Mouse (Mus musculus) right cerebral cortex, postnatal 36 days (tissue): ENCODE measurements around the gene Pip4k2a.

Experiments used
- DNase-seq, 2 experiments: peaks; one replicate each; pipeline ENCODE4 v3.0.0; 2022; ENCODE audit warnings: low spot score in 2 of 2, mixed read lengths in 1 of 2

The Pip4k2a gene

DNA sequence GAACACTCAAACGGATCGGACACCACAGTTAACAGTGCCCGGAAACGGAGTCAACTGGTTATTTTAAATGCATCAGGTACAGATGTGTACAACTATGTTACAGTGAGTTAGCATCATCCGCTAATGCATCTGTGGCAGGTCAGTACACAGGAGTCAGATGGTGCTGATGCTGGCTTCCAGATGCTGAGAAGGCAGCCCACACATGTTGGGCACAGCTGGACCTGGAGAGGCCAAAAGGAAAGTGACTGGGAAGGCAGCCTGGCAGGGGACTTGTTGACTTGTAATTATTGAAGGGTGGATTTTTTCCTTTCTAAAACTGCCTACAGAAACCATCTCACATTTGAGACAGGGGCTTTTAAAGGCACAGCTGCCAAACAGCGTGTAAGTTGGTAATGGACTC is 155.4 kb downstream of the Pip4k2a start:
- no peak for DNase-seq

DNA sequence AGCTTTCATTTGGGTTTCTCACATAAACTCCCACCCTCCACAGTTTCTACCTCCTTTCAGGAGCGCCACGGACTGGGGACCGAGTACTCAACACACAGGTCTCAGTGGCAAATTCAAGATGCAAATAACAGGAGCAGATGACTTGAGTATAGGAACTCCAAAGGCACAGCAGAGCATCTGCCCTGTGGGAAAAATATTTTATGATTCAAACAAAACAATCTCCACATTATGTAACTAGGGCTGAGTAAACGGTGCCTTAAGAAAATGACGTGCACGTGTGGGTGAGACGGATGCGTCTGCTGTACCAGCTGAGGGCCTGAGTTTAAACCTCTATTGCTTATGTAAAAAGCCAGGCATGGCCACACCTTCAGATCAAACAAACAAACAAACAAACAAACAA is 156.9 kb downstream of the Pip4k2a start:
- peak; percentile 27 to 47 for DNase-seq

DNA sequence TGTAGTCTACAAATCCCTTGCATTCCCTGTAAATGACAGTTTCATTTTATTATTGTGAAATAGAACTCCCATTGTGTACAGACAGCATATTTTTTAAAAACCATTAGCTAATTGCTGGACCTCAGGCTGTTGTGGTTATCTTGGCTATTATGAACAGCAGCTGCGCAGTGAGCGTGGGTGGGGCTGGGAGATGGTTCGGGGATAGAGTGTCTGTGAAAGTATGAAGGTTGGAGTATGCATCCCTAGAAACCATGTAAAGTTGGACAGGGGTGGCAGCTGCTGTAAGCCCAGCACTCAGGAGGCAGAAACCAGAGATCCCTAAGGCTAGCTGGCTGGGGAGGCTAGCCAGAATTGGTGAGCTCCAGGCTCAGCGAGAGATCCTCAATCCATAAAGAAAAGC is 158.4 kb downstream of the Pip4k2a start:
- DNase-seq, result no peak

DNA sequence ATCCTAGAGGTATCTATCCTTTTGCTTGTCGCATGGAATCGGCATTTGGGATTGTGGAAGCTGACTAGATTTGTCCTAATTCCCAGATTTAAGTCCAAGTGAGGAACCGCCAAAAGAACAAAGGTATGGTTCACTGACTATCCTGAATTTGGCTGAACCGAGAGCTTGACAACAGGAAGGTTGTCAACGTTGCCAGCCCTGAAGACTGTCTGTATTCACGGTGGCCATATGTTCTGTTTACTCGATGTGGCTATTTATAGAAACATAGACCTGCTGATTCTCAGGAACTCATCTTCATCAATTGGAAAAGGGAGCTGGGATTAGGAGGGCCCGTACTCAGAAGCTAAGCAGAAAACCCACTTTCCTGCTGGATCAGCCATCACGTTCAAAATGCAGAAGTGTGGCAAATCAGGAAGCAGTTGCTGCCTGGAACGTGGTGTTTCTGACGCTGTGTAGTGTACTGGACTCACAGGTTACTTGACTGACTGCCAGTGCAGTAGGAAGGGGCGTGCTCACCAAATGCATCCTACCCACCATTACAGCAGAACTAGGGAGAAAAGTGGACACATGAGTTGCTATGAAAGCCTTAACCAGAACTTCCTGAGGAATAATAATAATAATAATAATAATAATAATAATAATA is 162.5 kb downstream of the Pip4k2a start:
- DNase-seq, result no peak

DNA sequence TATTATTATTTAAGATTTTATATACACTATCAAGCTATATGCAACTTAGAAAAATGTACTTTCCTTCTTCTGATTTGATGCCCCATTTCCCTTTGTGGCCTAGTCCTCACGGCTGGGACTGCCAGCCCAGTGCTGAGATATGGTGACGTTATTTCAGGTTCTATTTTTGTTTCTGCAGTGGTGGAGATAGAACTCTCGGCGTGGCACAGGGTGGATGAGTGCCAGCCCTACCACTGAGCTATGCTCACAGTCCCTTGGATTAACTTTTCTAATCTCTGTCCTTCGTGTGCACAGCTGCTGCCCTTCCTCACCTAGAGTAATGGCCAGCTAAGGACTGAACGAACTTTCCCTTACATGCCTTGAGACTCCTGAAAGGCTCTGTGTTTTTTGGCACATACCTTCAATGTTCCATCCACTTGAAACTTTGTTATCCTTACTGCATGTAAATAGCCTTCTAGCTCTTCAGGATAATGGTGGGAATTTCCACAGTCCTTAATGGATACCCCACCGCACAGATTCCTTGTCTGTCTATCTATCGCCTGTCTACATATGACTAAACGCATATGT is 164.8 kb downstream of the Pip4k2a start:
- DNase-seq, result no peak

DNA sequence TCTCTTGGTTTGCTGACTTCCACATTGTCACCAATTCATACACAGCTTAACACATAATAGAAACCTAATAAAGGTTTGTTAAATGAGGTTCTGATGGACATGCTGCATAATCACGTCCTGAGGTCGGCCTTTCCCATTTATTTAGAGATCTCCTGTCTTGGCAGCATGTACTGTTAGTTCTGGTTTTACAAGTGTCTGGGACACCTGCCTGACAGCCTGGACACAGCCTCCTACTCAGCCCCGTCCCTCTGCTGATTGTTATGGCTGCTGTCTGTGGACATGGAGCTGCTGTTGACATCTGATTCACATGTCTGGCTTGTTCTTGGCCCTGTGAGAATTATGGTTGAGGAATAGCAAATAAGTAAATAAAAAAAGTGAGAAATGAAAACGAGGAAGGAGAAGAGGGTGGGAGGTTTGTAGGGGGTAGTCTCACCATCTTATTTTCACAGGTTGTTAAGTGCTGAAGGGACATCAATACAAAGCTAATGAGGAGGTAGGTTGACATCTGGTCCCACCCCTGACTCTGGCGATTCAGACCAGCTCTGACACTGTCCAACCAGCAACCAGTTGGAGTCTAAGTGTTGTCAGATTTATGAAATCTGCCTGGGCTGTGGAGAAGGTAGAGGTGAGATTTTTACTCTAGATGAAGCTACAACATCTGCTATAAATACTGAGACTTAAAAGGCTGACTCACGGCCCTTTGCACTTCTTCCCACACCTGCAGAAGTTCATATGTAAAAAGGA is 166.7 kb downstream of the Pip4k2a start:
- no peak for DNase-seq

DNA sequence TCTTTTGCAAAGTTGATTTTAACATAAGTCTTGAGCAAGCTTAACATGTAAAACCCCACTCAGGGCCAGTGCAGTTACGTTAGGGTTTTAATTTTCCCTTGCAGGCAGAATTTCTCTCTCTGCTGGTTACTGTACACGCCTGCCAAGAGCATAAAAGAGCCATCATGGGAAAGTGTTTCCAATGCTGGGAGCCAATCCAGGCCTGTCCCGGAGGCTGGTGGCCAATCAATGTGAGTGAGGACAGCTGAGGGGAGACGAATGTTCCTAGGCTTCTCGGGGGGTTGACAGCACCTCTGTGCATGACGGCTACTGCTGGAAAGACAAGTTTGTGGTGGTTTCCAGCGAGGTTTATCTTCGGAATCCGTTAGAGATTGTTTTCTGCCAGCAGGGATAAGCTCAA is 175.2 kb downstream of the Pip4k2a start:
- no peak for DNase-seq

DNA sequence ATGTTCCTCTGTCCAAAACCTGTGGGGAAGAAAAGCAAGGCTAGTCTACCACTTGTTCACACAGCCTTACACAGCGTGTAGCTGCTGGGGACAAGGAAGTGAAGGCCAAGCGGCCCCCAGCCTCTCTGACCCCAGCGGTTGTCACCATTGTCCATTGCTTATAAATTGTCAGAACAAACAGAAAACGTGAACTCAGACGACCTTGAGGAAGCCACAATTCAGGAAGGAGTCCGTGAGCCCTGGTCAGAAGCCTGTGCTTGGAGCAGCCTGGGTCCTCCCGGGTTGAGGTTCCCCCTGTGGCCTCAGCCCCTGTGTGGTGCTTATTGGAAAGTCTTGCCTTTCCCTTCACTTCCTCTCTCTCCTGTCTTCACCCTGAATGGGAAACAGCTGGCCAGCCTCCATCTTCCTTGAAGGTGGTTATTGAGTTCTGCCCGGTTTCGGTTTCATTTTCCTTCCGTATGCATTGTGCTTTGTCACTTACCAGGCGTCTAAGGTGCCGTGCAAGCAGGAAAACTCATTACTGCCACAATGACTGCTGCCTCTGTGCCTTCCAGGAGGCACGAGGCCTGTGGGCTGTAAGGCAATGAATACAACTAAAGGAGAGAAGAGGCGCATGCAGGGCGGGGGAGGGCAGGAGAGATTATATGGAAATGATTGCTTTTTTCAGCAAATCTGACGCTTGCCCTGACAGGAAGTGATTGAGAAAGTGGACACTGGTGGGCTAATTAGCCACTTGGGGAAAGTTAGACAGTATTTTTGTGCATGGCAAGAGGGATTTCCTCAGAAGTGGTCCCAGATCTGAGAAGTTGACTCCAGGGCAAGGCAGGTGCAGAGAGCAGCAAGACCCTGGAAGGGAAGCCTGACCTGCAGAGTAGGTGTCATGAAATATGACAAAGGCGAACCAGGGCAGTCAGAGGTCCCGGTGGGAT is 176.2 kb downstream of the Pip4k2a start:
- DNase-seq, result no peak

DNA sequence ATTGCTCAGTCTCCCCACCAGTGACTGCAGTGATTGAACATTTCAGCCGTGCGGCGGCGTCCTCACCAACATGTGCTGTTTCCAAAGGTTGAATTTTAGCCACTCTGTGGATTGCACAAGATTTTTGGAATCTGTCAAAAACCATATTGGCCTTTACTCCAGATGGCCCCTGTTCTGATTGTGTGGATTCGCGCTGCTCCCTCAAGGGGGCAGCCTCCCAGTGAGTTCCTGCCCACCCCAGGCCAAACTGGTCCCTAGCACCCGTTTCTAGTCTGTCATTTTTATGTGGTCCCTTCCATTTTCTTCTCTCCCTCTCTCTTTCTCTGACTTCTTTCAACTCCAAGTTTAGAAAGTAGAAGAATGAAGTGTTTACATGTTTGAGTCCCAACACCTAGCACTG is 178.4 kb downstream of the Pip4k2a start:
- DNase-seq, result no peak

DNA sequence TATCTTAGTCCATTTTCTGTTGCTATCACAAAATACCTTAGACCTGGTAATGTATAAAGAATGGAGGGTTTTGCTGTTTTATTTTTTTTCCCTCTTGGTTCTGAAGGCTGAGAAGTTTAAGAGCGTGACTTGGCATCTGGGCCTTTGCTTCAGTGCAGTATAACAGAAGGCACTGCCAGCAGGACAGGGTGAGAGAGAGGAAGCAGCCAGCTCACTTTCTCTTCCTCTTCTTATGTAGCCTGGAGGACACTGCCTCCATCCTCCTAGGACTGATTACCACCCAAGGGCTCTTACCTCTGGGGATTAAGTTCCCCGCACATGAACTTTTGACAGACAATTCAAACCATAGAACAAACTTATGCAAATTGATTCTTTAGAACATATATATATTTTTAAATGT is 181.9 kb downstream of the Pip4k2a start:
- DNase-seq, result no peak

DNA sequence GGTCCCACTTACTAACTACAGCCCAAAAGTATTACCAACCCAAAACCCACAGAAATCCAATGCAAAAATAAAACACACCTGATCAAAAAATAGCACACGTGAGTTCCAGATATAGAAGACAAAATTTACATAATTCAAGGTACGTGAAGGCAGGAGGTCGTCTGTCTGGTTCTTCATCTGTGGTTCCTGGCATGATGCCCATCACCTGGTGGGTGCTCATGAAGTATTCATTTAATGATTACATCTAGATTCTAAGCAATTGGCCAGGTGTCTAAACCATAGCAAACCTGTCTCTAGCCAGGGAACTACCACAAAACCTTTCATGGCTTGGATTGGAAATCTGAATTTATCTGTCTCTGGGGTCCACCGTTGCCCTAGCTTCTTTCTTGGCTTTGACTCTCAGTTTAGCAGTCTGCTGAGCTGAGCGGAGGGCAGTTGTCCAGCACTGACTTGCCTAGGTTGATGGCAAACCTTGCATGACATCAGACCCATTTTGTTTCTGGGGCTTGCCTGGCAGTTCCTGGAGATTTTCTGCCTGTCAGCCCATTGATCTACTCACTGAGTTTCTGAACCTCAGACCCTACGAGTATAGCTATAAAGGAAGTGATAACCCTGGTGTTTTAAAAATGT is 182.5 kb downstream of the Pip4k2a start:
- no peak for DNase-seq

DNA sequence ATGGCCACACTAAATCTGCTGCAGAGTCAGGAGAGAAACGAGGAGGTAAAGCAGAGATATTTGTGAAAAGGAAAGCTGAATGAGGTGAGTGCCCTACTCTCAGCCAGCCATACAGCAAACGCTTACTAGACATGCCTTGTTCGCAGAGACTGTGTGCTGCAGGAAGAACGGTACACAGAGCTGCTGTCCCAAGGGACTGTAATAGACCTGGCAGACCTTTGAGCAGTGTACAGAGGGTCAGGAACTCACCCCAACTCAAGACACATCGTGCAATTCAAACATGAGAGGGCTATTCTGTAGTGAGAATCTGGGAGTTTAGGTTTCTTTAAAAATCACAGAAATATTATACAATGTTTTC is 183.5 kb downstream of the Pip4k2a start:
- DNase-seq, result no peak

DNA sequence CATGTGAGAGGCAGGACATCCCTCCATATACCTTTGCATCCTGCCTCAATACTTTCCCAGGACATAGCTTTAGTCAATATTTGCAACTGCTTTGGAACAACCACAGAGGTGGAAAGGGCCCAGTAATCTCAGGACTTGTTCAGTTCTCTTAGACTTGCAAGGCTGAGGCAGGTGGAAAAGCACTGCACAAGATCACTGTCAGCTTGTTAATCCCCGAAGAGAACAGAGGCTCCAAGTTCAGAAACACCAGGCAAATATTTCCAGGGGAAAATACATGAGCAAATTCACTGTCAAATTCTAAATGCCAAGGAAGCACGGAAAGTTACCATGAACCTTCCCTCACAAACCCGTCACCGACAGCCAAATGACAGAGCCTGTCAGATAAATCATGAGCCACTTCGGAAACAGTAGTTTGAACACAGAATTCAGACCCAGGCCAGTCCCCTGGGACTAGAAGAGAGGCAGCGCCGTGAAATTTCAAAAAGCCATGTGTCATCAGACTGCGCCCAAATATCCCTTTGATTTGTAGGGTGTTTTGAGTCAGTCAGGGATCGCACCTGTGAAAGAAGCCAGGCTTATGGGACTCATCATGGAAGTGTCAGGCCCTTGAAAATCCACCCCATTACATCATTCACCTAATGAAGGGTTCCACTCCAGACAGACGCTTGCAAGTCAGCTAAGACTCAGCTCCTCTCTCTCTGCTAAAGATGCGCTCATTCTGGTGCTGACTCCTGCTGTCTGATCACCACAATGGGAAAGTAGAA is 184.1 kb downstream of the Pip4k2a start:
- DNase-seq, result no peak

DNA sequence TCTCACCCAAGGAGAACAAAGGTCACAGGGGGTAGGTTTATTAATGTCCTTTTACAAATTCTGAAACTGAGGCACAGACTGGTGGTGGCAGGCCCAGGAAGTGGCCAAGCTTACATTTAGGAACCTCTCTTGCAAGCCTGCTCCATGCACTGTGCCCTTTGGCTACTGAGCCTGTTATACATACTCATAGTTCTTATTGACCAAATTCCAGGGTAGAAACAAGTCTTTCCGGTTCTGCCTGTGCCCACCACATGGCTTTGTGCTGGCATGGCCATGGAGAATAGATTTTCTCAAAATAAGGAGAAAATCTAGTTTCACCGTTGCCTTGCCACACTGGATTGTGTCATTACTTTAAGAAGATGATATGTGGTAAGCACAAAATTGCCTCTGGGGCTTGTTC is 190.0 kb downstream of the Pip4k2a start:
- no peak for DNase-seq

DNA sequence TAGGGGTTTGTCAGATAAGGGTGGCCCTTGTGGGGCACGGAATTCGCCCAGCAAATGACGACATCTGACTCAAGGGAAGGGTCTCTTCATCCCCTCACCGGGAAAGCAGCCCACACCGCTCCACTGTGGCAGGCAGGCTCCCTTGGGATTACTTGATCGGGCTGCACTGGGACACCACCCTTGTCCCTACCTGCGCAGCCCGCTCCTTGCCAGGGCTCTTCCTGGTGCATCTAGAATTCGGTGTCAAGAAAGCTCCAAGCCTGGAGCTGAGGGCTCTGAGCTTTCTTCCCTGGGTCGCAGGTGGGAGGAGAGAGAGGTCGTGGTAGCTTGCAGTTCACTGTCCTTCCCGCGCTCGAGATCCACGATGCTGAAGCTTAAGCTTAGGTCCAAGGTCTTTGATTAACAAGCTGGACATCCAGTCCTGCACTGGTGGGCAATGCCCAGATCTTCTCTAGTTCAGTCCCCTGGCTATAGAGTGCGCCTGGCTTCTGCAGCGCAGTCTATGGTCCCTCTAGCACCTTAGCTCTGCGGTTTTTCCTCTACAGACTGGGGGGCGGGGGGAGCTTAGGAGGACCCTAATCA is 196.6 kb downstream of the Pip4k2a start:
- no peak for DNase-seq

DNA sequence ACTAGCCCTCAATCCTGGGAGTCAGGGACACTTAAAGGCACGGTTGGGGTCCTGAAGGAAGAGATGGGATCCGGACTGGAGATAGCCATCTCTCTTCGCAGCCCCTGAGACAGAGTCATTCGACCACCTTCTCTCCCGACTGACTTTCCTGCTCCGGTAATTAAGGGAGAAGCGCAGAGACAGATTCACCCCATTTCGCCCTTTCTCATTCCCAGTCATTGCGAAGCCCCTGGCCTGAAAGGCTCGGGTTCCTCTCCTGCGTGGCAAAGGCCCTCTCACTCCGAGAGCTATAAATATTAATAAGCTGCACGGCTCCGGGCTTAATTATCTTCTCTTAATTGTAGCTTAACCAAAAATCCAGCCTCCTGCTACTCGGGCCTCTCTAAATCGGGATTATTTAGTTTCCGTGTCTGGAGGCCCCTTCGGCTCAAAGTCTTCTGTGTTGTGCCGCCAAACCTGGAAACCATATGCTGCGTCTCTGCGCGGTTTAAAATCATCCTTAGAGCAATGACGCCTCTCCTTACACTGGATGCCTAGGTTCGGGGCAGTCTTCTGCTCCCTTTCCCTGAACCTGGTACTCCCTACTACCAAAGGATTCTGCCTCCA is 197.2 kb downstream of the Pip4k2a start:
- no peak for DNase-seq

DNA sequence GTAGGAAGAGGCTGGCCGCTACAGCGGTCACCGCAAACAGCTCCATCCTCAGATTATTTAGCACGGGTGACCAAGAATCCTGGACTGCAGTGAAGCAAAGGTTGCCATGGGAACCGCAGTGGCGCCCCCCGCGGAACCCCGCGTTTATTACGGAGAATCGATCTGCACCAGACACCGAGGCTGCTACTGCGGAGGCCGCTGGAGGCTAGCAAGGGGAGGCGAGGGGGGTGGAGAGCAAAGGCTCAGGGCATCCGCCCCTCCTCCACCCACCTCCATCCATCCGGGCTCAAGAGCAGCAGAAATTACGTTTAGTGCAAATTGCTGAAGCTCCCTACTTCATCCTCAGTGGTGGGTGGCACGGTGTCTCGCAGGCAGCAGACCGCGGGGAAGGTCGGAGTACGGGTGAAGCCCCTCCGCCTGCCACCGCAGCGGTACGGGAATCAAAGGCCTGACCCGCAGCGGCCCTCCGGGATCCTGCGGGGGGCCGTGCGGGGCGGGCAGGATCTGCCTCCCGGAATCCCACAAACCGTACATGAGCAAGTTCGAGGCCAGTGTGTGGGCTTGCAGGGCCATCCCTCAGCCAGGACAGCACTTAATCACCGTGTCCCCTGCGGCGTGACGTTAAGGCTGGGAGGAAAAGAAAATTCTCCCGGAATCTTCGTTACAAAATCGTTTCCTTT is 197.8 kb downstream of the Pip4k2a start:
- DNase-seq, result peak; percentile 70 to 73

DNA sequence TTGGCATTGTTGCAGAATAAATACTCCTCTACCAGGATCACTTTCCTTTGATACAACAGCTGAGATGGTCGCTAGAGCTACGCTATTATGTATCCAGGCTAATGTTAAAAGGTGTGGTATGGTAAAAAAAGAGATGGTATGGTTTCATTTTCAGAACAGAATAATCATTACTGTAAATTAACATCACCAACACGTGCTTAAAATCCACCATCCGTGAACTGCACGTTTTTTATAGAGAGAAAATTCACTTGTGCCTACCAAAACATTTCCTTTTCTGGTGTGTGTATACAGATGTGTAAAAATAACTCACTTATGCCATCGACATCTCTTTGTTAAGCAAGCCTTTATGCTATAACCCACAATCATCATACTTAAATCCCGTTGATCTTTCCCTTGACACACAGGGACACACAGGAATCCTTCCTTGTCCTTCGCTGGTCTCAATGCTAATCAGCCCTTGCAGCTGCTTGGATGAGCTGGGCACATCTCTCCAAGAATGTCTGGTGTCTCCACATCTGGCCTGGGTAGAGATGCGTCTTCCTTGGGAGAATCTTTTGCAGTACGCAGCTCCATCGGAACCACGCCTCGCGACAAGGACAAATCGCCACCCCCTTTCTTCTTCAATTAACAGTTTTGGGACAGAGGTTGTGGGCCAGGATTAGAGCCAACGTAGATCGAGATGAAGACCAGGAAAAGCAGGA is 198.5 kb downstream of the Pip4k2a start:
- DNase-seq, result no peak

DNA sequence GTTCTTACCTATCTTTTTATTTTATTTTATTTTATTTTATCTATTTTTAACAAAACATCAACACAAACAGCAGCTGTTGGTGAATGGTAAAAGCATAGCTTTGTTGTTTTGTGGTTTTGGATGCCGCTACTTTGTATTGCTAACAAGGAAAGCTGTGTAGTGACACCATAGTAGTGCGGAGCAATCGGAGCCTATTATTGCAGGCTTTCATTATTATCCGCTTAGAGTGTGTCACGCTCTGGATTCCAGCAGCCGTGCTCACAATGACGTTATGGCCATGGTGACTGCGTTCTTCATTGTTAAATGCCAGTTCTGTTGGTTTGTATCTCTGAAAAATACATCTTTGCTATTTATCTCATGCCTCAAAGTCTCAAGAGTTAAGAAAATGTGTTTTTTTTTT is 200.2 kb downstream of the Pip4k2a start:
- no peak for DNase-seq
